Mouse (Mus musculus): ENCODE measurements around the gene Cd9. TPM values are rescaled to one million over a fixed set of nuclear protein-coding genes. Genes with fewer than 3 reads are reported as not detected.
A peak's percentile ranks its signal among the peaks of the same experiment; 100 is the strongest.

Gene Cd9
- total and polyA plus RNA-seq, 3 experiments: 12.1 to 27.5 (median 21.6) TPM

GRCm38 (mm10) chr6:125476090-125476489, 18.5 kb downstream of the Cd9 start:
- dilution Hi-C loops (cut with MboI; ENCODE audit: extremely low pct_ligation_motif_present, extremely low pct_unique_long_range_greater_than_20kb, low sequenced_read_pairs) (no loop called here), in situ Hi-C loops (cut with MboI; ENCODE audit: low pct_ligation_motif_present, low pct_unique_long_range_greater_than_20kb, low sequenced_read_pairs) (loop anchor here (5.0 kb wide), 1 partner anchor 44 kb away; no protein-coding TSS in a partner anchor)
- DNase-seq (ENCODE audit: extremely low read depth): no peak
- Histone ChIP-seq H3K79me2 (replicated peaks; ENCODE audit: control insufficient read depth, extremely low read depth, insufficient read depth, poor library complexity, severe bottlenecking) (no peaks in the 10 kb centered on the region), H3K4me3 (replicated peaks in 1 of 3; ENCODE audit: low read depth in 2 of 3, low read length in 2 of 3, poor library complexity in 1 of 3) (no peak overlapping the region), H3K9ac (ENCODE audit: insufficient read depth, low read depth) (no peak overlapping the region), H3K4me2 (ENCODE audit: insufficient read depth, low read depth, poor library complexity, severe bottlenecking) (no peak overlapping the region), H3K27ac (ENCODE audit: insufficient read depth, low read depth) (no peak overlapping the region), H3K9me3 (replicated peaks; ENCODE audit: low read length) (no peaks in the 10 kb centered on the region), H3K36me3 (replicated peaks in 1 of 2; ENCODE audit: control insufficient read depth in 1 of 2, insufficient read depth in 1 of 2, low read length in 1 of 2) (peaks cover 0 to 3% of the 10 kb centered on the region in 2 experiments), H3K4me1 (ENCODE audit: control insufficient read depth in 1 of 2, insufficient read depth in 2 of 2) (peaks cover 17 to 80% of the 10 kb centered on the region in 2 experiments), H3K27me3 (replicated peaks) (no peaks in the 10 kb centered on the region)
- TF ChIP-seq POLR2AphosphoS2 (IDR thresholded peaks at IDR 0.05; ENCODE audit: low read depth, low read length): no peak
- TF ChIP-seq CTCF (conservative IDR thresholded peaks at IDR 0.05 in 1 of 2, IDR thresholded peaks at IDR 0.05 in 1 of 2; ENCODE audit: low read depth in 2 of 2, low read length in 2 of 2): no peak
- TF ChIP-seq SMC3 (IDR thresholded peaks at IDR 0.05; ENCODE audit: low read depth, low read length): no peak
- TF ChIP-seq UBTF (IDR thresholded peaks at IDR 0.05; ENCODE audit: low read depth, low read length): no peak
- TF ChIP-seq TCF12 (IDR thresholded peaks at IDR 0.05; ENCODE audit: low read depth, low read length): 0 out of 2 replicates have a peak, but pooled peaks have one; percentile 39
- TF ChIP-seq PAX5 (IDR thresholded peaks at IDR 0.05; ENCODE audit: low read length): no peak
- TF ChIP-seq NELFE (IDR thresholded peaks at IDR 0.05; ENCODE audit: low read depth, low read length): no peak
- no peak for TF ChIP-seq CHD1 (IDR thresholded peaks at IDR 0.05; ENCODE audit: low read depth, low read length)
- no peak for TF ChIP-seq CHD2 (IDR thresholded peaks at IDR 0.05; ENCODE audit: low read length)
- no peak for TF ChIP-seq MAZ (IDR thresholded peaks at IDR 0.05; ENCODE audit: low read depth, low read length)
- peak; percentile 81 for TF ChIP-seq BHLHE40 (IDR thresholded peaks at IDR 0.05; ENCODE audit: low read depth, low read length)
- TF ChIP-seq ETS1 (conservative IDR thresholded peaks at IDR 0.05; ENCODE audit: low read depth, low read length): peak; percentile 54; the same call in 1 of the 2 replicates
- TF ChIP-seq IRF4 (IDR thresholded peaks at IDR 0.05; ENCODE audit: low read depth, low read length): 0 out of 2 replicates have a peak, but pooled peaks have one; percentile 5
- no peak for TF ChIP-seq JUN (IDR thresholded peaks at IDR 0.05; ENCODE audit: insufficient read depth, low read depth, low read length)
- TF ChIP-seq ZNF384 (IDR thresholded peaks at IDR 0.05; ENCODE audit: low read depth, low read length): peak; percentile 51

DNA sequence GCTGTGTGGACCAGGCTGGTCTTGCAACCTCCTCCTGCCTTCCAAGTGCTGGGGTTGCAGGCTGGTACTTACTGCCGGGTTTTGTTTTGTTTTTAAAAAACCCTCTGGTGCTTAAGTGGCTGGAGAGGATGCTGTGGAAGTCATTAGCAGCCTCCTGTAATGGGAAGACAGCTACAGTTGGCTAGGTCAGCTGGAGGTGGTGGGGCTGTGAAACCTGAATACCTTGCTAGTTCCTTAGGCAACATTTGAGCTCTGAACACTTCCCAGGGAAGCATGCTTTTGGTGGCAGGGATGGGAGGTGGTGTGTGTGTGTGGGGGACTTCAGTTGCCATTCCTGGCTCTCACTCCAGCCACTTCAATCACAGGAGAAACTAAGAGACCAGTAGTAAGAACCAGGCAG, 19.4 kb downstream of the Cd9 start:
- in situ Hi-C loops (cut with MboI; ENCODE audit: low pct_ligation_motif_present, low pct_unique_long_range_greater_than_20kb, low sequenced_read_pairs) (loop anchor here (5.0 kb wide), 1 partner anchor 43 kb away; no protein-coding TSS in a partner anchor), dilution Hi-C loops (cut with MboI; ENCODE audit: extremely low pct_ligation_motif_present, extremely low pct_unique_long_range_greater_than_20kb, low sequenced_read_pairs) (no loop called here)
- Histone ChIP-seq H3K27ac (ENCODE audit: insufficient read depth, low read depth) (no peak overlapping the region), H3K36me3 (replicated peaks in 1 of 2; ENCODE audit: control insufficient read depth in 1 of 2, insufficient read depth in 1 of 2, low read length in 1 of 2) (peaks cover 0 to 6% of the 10 kb centered on the region in 2 experiments), H3K9ac (ENCODE audit: insufficient read depth, low read depth) (no peak overlapping the region), H3K4me3 (replicated peaks in 1 of 3; ENCODE audit: low read depth in 2 of 3, low read length in 2 of 3, poor library complexity in 1 of 3) (no peak overlapping the region), H3K4me1 (ENCODE audit: control insufficient read depth in 1 of 2, insufficient read depth in 2 of 2) (peaks cover 9 to 76% of the 10 kb centered on the region in 2 experiments), H3K4me2 (ENCODE audit: insufficient read depth, low read depth, poor library complexity, severe bottlenecking) (no peak overlapping the region), H3K9me3 (replicated peaks; ENCODE audit: low read length) (no peaks in the 10 kb centered on the region), H3K27me3 (replicated peaks) (no peaks in the 10 kb centered on the region), H3K79me2 (replicated peaks; ENCODE audit: control insufficient read depth, extremely low read depth, insufficient read depth, poor library complexity, severe bottlenecking) (no peaks in the 10 kb centered on the region)
- DNase-seq (ENCODE audit: extremely low read depth): no peak
- TF ChIP-seq ETS1 (conservative IDR thresholded peaks at IDR 0.05; ENCODE audit: low read depth, low read length): no peak
- no peak for TF ChIP-seq MEF2A (IDR thresholded peaks at IDR 0.05; ENCODE audit: borderline replicate concordance, low read depth, low read length)
- no peak for TF ChIP-seq RAD21 (IDR thresholded peaks at IDR 0.05; ENCODE audit: low read depth, low read length)
- no peak for TF ChIP-seq MAZ (IDR thresholded peaks at IDR 0.05; ENCODE audit: low read depth, low read length)
- TF ChIP-seq CTCF (conservative IDR thresholded peaks at IDR 0.05 in 1 of 2, IDR thresholded peaks at IDR 0.05 in 1 of 2; ENCODE audit: low read depth in 2 of 2, low read length in 2 of 2): no peak
- no peak for TF ChIP-seq BHLHE40 (IDR thresholded peaks at IDR 0.05; ENCODE audit: low read depth, low read length)
- TF ChIP-seq RCOR1 (conservative IDR thresholded peaks at IDR 0.05; ENCODE audit: low read depth, low read length): no peak
- TF ChIP-seq NELFE (IDR thresholded peaks at IDR 0.05; ENCODE audit: low read depth, low read length): no peak
- no peak for TF ChIP-seq ZMIZ1 (IDR thresholded peaks at IDR 0.05; ENCODE audit: low read depth, low read length)

Measured in CH12.LX (cell line).